Mouse (Mus musculus): ENCODE measurements around the gene Gm10337.

Gm10337 gene

DNA sequence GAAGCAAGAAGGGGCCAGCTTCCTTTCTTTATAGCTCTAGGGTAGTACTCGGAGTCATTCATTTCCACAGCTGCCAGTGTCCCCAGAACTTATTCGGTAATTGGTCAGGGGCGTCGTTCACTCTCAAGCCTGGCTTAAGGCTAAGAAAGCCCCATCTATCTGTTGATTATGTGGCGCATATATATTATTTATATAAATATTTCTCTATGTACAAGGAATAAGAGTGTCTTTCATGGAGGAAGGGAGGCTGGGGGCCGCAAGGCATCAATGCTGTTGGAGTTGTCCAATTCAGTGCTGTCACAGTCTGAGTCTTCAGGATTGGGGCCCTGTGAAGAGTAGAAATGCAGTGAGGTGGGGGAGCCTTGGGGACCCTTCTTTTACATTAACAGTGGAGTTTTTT is 3.7 kb upstream of the Gm10337 start:
- DNase-seq (ENCODE audit: low read depth), result no peak

DNA sequence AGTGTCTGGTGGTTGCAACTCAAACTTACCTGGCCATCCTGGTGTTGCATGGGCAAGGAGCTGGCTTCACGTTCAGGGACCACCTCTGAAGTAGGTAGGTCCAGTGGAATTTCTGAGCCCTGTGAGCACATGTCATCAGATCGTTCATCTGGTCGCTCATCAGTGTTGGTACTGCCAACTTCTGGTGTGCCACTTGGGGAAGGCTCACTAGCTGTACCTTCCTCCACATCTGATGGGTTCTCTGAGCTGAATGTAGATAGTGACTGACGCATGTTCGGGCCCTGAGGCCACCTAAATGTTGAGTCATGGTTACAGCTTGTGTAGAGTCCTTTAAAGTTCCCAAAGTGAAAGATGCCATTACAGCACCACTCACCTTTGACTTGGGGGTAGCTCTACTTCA is 3.0 kb upstream of the Gm10337 start:
- DNase-seq (ENCODE audit: low read depth), result no peak

GRCm38 (mm10) chr15:102501084-102501814 is 2.3 kb upstream of the Gm10337 start:
- no peak for DNase-seq (ENCODE audit: low read depth)

DNA sequence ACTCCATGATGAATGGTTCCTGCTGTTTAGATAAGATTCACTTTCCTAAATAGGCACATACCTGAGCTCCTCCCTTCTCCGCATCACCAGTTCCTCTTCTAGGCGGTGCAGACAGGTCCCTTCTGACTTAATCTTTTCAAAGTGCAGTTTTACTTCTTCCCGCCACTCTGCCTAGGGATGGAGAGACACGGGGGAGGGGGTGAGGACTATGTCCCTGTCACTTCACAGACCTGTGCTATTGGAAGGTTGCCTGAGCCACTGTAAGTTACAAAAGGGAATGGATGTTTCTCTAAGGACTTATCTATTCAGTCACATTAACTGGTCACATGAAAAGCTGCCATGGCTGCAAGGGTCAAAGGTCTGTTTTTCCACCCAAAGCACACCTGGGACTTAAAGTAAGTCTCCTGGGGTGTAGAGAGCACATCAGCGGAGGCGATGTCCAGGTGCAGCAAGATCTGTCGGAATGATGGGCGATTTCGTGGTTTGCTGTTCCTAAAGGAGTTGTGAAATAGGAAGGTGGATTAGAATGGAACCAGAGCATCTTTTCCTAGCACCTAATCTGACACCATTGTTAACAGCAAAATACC is 1.2 kb upstream of the Gm10337 start:
- no peak for DNase-seq (ENCODE audit: low read depth)

DNA sequence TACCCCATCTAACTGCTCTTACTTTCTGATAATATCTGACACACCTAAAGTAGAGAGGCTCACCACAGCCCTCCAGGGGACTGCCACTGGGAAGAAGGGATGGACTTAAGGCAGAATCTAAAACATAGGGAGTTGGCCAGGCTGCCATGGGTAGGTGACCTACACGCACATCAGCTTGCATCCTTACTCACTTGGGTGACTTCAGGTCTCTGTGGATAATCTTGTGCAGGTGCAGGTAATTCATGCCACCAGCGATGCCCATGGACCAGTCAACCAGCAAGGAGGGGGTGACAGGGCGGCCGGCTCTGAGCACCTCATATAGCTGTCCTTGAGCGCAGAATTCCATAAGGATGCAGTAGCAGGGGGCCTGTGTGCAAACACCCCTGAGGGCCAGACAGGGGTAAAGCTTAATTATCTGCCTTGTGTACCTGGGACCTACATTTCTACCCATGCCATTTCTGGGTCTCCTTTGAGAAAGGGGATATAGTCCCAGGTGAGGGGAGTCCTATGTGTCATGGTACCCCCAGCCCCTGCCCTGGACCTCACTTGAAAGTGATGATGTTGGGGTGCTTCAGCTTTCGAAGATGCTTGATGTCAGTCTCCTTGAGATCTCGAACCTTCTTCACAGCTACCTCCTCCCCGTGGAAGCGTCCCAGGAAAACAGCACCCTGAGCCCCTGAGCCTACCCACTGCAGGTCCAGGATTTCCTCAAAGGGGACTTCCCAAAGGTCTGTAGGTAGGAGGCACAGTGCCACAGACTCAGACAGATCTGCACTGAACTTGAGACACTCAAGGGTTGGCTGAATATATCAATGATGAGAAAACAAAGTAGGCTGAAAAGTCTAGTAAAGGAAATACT is 631 bp downstream of the Gm10337 start:
- DNase-seq (ENCODE audit: low read depth), result no peak

- DNase-seq (ENCODE audit: low read depth), result no peak
Measured at GRCm38 (mm10) chr15:102505073-102505769, 1.7 kb downstream of the Gm10337 start.

DNA sequence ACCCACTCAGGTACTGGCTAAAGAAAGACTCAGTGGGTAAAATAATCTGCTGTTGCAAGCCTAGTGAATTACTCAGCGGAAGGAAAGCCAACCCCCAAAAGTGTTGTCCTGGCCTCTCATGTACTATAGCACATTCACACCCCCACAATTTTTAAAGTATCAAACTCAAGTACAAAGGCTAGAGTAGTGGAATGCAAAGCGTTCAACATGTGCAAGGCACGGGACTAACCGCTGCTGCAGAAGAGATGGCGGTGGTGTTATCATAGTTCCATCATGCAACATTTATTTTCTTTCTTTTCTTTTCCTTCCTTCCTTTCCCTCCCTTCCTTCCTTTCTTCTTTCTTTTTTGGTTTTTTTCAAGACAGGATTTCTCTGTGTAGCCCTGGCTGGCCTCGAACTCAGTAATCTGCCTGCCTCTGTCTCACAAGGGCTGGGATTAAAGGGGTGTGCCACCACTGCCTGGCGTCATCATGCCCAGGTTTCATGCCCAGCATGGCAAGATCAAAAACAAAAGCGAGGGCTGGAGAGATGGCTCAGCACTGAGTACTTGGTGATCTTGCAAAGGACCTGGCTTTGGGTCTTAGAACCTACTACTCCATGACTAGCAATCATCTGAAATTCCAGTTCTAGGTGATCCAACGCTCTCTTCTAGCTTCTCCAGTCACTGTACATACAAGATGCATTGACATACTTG is 2.4 kb downstream of the Gm10337 start:
- no peak for DNase-seq (ENCODE audit: low read depth)

DNA sequence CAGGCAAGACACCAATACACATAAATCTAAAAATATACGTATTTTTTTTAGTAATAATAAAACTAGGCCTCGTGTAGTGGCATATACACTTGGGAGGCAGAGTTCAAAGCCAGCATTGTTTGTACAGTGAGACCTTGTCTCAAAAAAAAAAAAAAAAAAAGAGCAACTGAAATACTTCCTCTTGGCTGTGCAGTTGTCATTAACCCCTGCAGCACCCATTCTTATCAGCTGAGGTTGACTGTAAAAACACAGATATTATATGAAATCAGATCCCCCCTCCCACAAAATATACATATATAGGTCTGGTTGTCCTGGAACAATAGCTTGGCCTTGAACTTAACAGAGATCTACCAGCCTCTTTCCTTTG is 2.9 kb downstream of the Gm10337 start:
- DNase-seq (ENCODE audit: low read depth), result no peak

GRCm38 (mm10) chr15:102506864-102507263 is 3.3 kb downstream of the Gm10337 start:
- no peak for DNase-seq (ENCODE audit: low read depth)

- no peak for DNase-seq (ENCODE audit: low read depth)
Measured at GRCm38 (mm10) chr15:102507561-102507960, 4.0 kb downstream of the Gm10337 start.

GRCm38 (mm10) chr15:102508336-102508735 is 4.8 kb downstream of the Gm10337 start:
- no peak for DNase-seq (ENCODE audit: low read depth)

DNA sequence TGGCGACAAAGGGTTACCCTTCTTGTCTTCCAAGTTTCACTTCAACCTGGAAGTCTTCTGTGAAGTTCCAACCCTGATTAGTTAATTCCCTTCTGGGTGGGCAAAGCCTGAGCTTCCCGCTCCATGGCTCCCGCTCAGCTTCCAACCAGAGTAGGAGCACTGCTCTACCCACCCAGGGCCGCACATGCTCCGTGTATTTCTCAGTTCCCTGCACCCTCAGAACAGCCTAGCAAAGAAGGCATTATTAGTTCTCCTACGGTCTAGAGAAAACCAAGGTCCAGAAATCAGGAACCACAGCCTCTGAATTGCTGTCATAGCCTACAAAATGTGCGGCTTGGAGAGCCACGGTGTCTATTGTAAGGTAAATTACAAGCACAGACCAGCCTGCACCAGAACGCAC is 6.6 kb downstream of the Gm10337 start:
- DNase-seq (ENCODE audit: low read depth), result no peak

- DNase-seq (ENCODE audit: low read depth), result peak; percentile 65
Measured at GRCm38 (mm10) chr15:102510590-102511284, 7.2 kb downstream of the Gm10337 start.

- no peak for DNase-seq (ENCODE audit: low read depth)
Measured at GRCm38 (mm10) chr15:102511285-102511833, 7.8 kb downstream of the Gm10337 start.

DNA sequence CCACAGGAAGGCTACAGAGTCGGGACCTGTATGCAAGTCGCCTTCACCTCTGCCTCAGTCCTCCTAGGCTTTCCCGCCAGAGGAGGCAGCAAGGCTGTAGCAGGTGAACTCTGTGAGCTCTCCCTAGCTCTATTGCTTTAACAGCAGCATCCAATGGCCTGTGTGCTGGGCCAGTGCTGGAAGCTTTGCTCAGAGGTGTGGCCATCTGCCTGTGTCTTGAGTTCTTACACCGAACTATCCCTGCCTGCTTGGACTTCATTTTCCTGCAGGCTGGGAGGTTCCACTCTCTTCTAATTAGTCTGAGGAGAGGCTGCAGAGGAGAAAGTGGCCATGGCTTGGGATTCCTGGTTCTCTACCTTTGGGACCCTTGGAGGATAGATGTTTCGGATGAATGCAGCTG is 8.5 kb downstream of the Gm10337 start:
- DNase-seq (ENCODE audit: low read depth), result no peak

GRCm38 (mm10) chr15:102512471-102512870 is 8.9 kb downstream of the Gm10337 start:
- DNase-seq (ENCODE audit: low read depth), result no peak

DNA sequence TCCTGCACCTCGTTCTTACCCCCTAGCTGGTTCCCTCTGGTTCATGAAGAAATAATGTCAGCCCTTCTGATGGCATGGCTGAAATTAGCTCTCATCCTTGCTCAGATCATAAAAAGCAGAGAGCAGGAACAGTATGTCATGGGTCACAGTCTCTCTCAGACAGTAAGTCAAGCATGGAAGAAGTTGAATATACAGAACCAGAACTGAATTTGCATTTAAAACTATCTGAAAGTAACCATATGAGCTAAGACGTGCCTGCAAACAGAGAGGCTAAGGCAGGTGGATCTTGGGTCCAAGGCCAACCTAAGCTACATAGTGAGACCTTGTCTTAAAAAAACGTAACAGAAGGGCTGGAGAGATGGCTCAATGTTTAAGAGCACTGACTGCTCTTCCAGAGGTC is 9.5 kb downstream of the Gm10337 start:
- no peak for DNase-seq (ENCODE audit: low read depth)

DNA sequence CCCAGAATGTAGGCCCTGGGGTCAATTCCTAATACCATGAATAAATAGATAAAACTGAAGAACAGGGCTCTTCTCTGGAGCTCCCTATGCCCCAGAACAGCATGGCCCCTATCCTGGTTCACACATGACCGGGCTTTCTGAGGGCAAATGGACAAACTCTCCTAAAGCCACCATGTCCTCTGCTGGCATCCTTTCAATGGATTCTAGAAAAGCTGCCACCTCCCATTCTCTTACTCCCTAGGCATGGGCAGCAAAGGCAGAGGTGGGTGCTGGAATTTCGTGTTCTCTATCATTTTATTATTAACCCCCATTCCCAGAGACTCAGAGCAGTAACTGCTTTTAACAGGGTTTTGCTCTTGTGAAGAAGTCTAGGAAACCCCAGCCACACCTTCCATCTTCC is 11.7 kb downstream of the Gm10337 start:
- DNase-seq (ENCODE audit: low read depth), result no peak

GRCm38 (mm10) chr15:102515791-102516190 is 12.3 kb downstream of the Gm10337 start:
- DNase-seq (ENCODE audit: low read depth), result no peak

DNA sequence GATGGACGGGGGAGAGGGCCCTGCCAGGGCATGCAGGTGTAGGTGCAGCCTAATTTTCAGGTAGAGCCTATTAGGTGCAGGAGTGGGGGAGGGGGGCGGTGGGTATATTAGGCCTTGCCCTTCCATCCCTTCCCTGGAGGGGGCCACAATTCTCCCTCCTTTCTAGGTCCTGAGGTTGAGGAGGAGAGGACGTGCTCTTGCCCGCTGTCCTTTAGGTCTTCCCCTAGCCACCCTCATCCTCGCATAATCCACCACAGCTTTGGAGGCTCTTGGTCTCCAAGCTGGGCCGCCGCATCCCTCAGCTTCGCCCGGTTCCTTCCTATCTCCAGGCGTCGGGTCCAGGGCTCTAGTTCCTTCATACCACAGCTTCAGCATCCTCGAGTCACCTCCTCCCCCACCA is 12.8 kb downstream of the Gm10337 start:
- DNase-seq (ENCODE audit: low read depth), result no peak
